Mouse (Mus musculus) Patski (cell line): ENCODE measurements around the gene Serpinf2. TPM values are rescaled to one million over a fixed set of nuclear protein-coding genes. Genes with fewer than 3 reads are reported as not detected.

ENCODE experiments used
- ATAC-seq: fragments of 100-300 bp; one replicate; pipeline ENCODE4 v1.8.0; 2021
- CTCF ChIA-PET: fragments of 350-600 bp; sonication (Branson Sonifier 250); formaldehyde crosslinking; loops from one replicate; lab custom pipeline; 2022; ENCODE audit warnings: inconsistent platforms; lab: Charles Lee
- POLR2A ChIA-PET: fragments of 350-600 bp; sonication (Branson Sonifier 250); formaldehyde crosslinking; loops from one replicate; lab custom pipeline; 2022; ENCODE audit warnings: antibody characterized with exemption, inconsistent platforms; lab: Charles Lee
- DNase-seq: peaks from one replicate; pipeline ENCODE4 v3.0.0-alpha.2; 2011; ENCODE audit warnings: low read depth, low spot score
- H3K27me3 ChIP-seq: fragments of 371-371 bp; one replicate; pipeline ENCODE4 v1.5.1; 2021
- CTCF ChIP-seq: fragments of 100-300 bp; IDR thresholded peaks from one replicate; pipeline ENCODE4 v1.5.1; 2021
- in situ Hi-C: fragments of 300-500 bp; cut with MboI; formaldehyde crosslinking; loops from 3 replicates; pipeline ENCODE4 v1.11.1; 2018; ENCODE audit warnings: low pct_unique_long_range_greater_than_20kb, mixed read lengths
- polyA plus RNA-seq: library from polyadenylated mRNA; unstranded; gene quantifications from one replicate; pipeline ENCODE4 v1.2.3, GENCODE M21; 2021

The Serpinf2 gene
- polyA plus RNA-seq, 1 experiment from 2014 or later: 0.04 TPM

DNA sequence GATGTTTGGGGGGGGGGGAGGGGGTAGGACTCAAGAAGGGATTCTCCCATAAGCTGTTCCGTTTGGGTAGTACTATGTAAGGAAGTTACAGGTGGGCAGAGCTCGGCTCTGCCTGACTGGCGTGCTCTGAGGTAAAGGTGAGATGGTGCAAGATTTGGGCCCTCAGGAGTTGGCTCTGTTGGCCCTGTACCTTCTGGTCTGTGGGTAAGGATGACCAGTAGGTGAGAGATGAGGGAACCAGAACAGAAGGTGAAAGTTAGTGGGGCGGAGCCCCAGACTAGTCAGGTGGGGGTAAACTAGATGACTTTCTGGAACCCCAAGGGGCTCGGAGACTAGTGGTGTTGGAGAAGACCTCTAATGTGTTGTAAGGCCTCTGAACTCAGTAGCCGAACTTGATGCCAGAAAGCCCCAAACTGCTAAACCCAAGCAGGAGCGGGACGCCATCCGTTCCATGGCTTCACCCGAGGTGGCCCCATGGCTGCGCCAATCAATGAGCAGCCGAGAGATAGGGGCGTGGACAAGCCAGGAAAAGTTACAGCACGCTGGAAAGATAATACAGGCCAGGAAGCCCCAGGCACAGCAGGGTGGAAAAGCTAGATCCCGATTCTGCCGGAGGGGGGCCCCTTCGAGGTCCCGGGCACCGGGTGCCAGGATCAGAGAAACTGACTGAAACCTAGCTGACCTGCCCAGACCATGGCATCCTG, 28.3 kb upstream of the Serpinf2 start:
- ATAC-seq (no peak), DNase-seq (no peak)
- no peaks in the 10 kb centered on the region for H3K27me3 ChIP-seq
- in situ Hi-C loops: loop anchor here (10.0 kb wide), 2 partner anchors 293 to 483 kb away; partner anchors contain the start of gene Ovca2
- CTCF ChIA-PET: interaction anchor here (0.6 to 1.7 kb wide), 4 partner anchors 17 to 174 kb away, joined by 3 to 4 read pairs (median 4); partner anchors contain the start of gene Prpf8
- TF ChIP-seq CTCF: no peak
- POLR2A ChIA-PET: interaction anchor here (0.7 to 2.0 kb wide), 3 partner anchors 10 to 18 kb away, joined by 3 to 4 read pairs (median 3); no protein-coding TSS in a partner anchor

- H3K27me3 ChIP-seq: no peaks in the 10 kb centered on the region
- POLR2A ChIA-PET: interaction anchor here (1.3 to 2.0 kb wide), 3 partner anchors 11 to 43 kb away, joined by 3 to 5 read pairs (median 4); partner anchors contain the start of gene Rilp
- ATAC-seq (no peak), DNase-seq (no peak)
- CTCF ChIA-PET: interaction anchor here (0.6 to 1.7 kb wide), 4 partner anchors 18 to 173 kb away, joined by 3 to 4 read pairs (median 4); partner anchors contain the start of gene Prpf8
- in situ Hi-C loops: loop anchor here (10.0 kb wide), 2 partner anchors 292 to 482 kb away; partner anchors contain the start of gene Ovca2
- TF ChIP-seq CTCF: no peak
These were observed 27.5 kb upstream of the Serpinf2 start for GRCm38 (mm10) chr11:75466731-75467505.

GRCm38 (mm10) chr11:75465051-75465450, 25.7 kb upstream of the Serpinf2 start:
- ChIA-PET CTCF (interaction anchor here (0.9 to 1.3 kb wide), 3 partner anchors 12 to 23 kb away, joined by 3 to 4 read pairs (median 3); no protein-coding TSS in a partner anchor), POLR2A (interaction anchor here (0.8 to 1.1 kb wide), 3 partner anchors 12 to 61 kb away, joined by 3 to 4 read pairs (median 4); partner anchors contain the start of gene Prpf8)
- ATAC-seq: no peak
- no peak for DNase-seq
- no peak for TF ChIP-seq CTCF
- in situ Hi-C loops: loop anchor here (10.0 kb wide), 2 partner anchors 290 to 480 kb away; partner anchors contain the start of gene Ovca2
- H3K27me3 ChIP-seq: no peaks in the 10 kb centered on the region

DNA sequence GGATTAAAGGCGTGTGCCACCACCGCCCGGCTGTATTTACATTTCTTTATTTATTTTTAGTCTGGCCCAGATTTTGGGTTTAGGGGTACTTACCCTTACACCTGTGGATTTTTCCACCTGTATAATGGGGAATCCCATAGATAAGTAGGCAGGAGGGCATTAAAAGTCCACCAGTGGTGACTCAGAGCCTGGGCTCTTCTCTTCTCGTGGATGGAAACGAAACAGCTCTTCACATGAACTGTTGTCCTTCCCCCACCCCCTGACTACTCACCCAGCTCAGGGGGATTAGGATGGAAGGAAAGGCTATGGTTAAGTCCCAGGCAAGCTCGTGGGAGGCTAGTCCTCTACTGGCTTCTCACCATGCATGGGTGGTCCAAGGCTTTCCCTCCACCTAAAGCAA, 25.0 kb upstream of the Serpinf2 start:
- TF ChIP-seq CTCF: no peak
- H3K27me3 ChIP-seq: no peaks in the 10 kb centered on the region
- ChIA-PET CTCF (interaction anchor here (0.9 to 1.1 kb wide), 2 partner anchors 13 to 23 kb away, joined by 3 read pairs; no protein-coding TSS in a partner anchor), POLR2A (interaction anchor here (0.7 to 1.1 kb wide), 3 partner anchors 12 to 60 kb away, joined by 3 to 4 read pairs (median 4); no protein-coding TSS in a partner anchor)
- DNase-seq (no peak), ATAC-seq (no peak)
- in situ Hi-C loops: loop anchor here (5.0 to 10.0 kb wide), 3 partner anchors 62 to 480 kb away; partner anchors contain the start of gene Ovca2

DNA sequence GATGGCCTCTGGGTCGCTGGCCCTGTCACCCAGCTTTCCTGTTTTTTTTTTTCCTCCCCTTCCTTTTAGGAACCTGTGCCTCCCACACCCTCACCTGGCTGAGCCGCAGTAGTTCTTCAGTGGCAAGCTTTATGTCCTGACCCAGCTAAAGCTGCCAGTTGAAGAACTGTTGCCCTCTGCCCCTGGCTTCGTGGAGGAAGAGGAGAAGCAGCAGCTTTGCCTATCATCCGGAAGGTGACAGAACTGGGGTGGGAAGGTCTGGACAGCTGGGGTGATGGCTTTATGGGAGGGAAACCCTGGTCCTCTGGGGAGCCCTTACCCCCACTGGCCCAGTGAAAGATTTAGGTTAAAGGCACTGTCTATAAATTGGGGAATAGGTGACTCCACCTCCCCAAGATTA, 24.2 kb upstream of the Serpinf2 start:
- TF ChIP-seq CTCF: no peak
- CTCF ChIA-PET: interaction anchor here (0.7 to 1.8 kb wide), 5 partner anchors 13 to 271 kb away, joined by 3 to 6 read pairs (median 4); no protein-coding TSS in a partner anchor
- POLR2A ChIA-PET: interaction anchor here (0.6 to 1.5 kb wide), 7 partner anchors 10 to 293 kb away, joined by 3 to 7 read pairs (median 3); partner anchors contain the start of gene Rilp
- no peak for ATAC-seq
- in situ Hi-C loops: loop anchor here (5.0 to 10.0 kb wide), 3 partner anchors 61 to 479 kb away; partner anchors contain the start of gene Ovca2
- no peaks in the 10 kb centered on the region for H3K27me3 ChIP-seq
- no peak for DNase-seq

- ATAC-seq (peak; percentile 59), DNase-seq (no peak)
- in situ Hi-C loops: loop anchor here (5.0 to 10.0 kb wide), 3 partner anchors 61 to 478 kb away; partner anchors contain the start of gene Ovca2
- no peaks in the 10 kb centered on the region for H3K27me3 ChIP-seq
- POLR2A ChIA-PET: interaction anchor here (0.6 to 1.5 kb wide), 8 partner anchors 9 to 292 kb away, joined by 3 to 7 read pairs (median 3); partner anchors contain the start of gene Rilp
- CTCF ChIA-PET: interaction anchor here (0.7 to 1.8 kb wide), 5 partner anchors 12 to 270 kb away, joined by 3 to 6 read pairs (median 4); no protein-coding TSS in a partner anchor
- no peak for TF ChIP-seq CTCF
These were observed 23.5 kb upstream of the Serpinf2 start for GRCm38 (mm10) chr11:75462865-75463336.

GRCm38 (mm10) chr11:75462253-75462783, 22.9 kb upstream of the Serpinf2 start:
- POLR2A ChIA-PET: interaction anchor here (0.8 to 2.3 kb wide), 5 partner anchors 9 to 59 kb away, joined by 3 to 7 read pairs (median 5); partner anchors contain the start of gene Rilp
- TF ChIP-seq CTCF: no peak
- in situ Hi-C loops: loop anchor here (5.0 to 10.0 kb wide), 3 partner anchors 60 to 478 kb away; partner anchors contain the start of gene Ovca2
- DNase-seq (no peak), ATAC-seq (peak; percentile 33)
- CTCF ChIA-PET: interaction anchor here (1.4 to 1.8 kb wide), 2 partner anchors 49 to 270 kb away, joined by 4 to 6 read pairs; no protein-coding TSS in a partner anchor
- no peaks in the 10 kb centered on the region for H3K27me3 ChIP-seq

DNA sequence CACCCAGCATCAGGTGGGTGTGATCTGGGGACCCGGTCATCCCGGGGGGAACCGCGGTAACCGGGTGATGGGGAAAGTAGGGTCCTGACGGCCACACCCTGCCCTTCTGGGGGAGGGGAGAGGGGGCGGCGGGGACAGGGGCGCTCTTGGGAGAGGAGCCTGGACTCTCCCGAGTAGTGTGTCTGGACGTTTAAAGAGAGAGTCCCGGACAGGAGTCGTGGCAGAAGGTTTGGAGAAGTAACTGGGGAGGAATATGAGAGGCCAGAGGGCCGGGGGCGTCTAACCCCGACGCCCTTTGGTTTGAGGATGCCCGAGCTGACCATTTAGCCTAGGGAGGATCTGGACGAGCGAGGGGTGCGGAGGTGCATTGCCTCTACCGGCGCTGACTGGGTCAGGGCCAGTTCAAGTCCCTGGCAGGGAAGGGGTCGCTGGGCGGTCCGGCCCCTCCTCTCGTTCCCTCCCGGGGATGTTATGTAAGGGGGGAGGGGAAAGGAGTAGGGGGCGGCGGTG, 22.4 kb upstream of the Serpinf2 start:
- DNase-seq: no peak
- no peaks in the 10 kb centered on the region for H3K27me3 ChIP-seq
- no peak for TF ChIP-seq CTCF
- ATAC-seq: peak; percentile 0
- ChIA-PET POLR2A (interaction anchor here (1.4 to 4.2 kb wide), 3 partner anchors 8 to 59 kb away, joined by 5 to 25 read pairs (median 6); partner anchors contain the start of gene Rilp), CTCF (interaction anchor here (1.2 to 5.6 kb wide), 3 partner anchors 19 to 60 kb away, joined by 4 to 36 read pairs (median 4); partner anchors contain the start of gene Rilp)
- in situ Hi-C loops: loop anchor here (5.0 to 10.0 kb wide), 3 partner anchors 59 to 477 kb away; partner anchors contain the start of gene Ovca2
